Mouse (Mus musculus): Measurements from ENCODE around the gene Isoc2a.
"Not testable (repeated sequence)": the region's sequence is repeated elsewhere in the genome, so short reads cannot be mapped to it uniquely, and the experiment has no call there.

The Isoc2a gene

GRCm38 (mm10) chr7:4876753-4877221 lies at the start of gene Isoc2a:
Gene Isoc2a (plus strand): TSS chr7:4877153.
- peak; percentile 94 for DNase-seq

GRCm38 (mm10) chr7:4830476-4830875 lies 46.5 kb upstream of the Isoc2a start:
- no peak for DNase-seq

- no peak for DNase-seq
These were observed 41.2 kb upstream of the Isoc2a start for GRCm38 (mm10) chr7:4835631-4836327.

- no peak for DNase-seq
These were observed 40.6 kb upstream of the Isoc2a start for GRCm38 (mm10) chr7:4836351-4836792.

GRCm38 (mm10) chr7:4837639-4838038 lies 39.3 kb upstream of the Isoc2a start:
- no peak for DNase-seq

- peak; percentile 78 for DNase-seq
These were observed 34.9 kb upstream of the Isoc2a start for GRCm38 (mm10) chr7:4842077-4842476.

- peak; percentile 67 for DNase-seq
These were observed 34.3 kb upstream of the Isoc2a start for GRCm38 (mm10) chr7:4842634-4843131.

GRCm38 (mm10) chr7:4843604-4844244 lies 33.2 kb upstream of the Isoc2a start:
- DNase-seq, result peak; percentile 87

GRCm38 (mm10) chr7:4844245-4844916 lies 32.6 kb upstream of the Isoc2a start, which contains the start of gene Shisa7:
Gene Shisa7 (minus strand): TSS chr7:4844696.
- peak; percentile 21 for DNase-seq

- peak; percentile 94 for DNase-seq
These were observed 32.0 kb upstream of the Isoc2a start for GRCm38 (mm10) chr7:4844917-4845309.

- DNase-seq, result no peak
These were observed 27.6 kb upstream of the Isoc2a start for GRCm38 (mm10) chr7:4849372-4849771.

- DNase-seq, result no peak
These were observed 26.2 kb upstream of the Isoc2a start for GRCm38 (mm10) chr7:4850621-4851314.

- DNase-seq, result no peak
These were observed 25.7 kb upstream of the Isoc2a start for GRCm38 (mm10) chr7:4851315-4851688.

GRCm38 (mm10) chr7:4853613-4854012 lies 23.3 kb upstream of the Isoc2a start:
- DNase-seq, result no peak

GRCm38 (mm10) chr7:4856508-4856907 lies 20.4 kb upstream of the Isoc2a start:
- no peak for DNase-seq

GRCm38 (mm10) chr7:4857321-4857720 lies 19.6 kb upstream of the Isoc2a start:
- no peak for DNase-seq

- no peak for DNase-seq
These were observed 17.5 kb upstream of the Isoc2a start for GRCm38 (mm10) chr7:4859418-4859978.

GRCm38 (mm10) chr7:4860926-4861325 lies 16.0 kb upstream of the Isoc2a start:
- not testable (repeated sequence) for DNase-seq

GRCm38 (mm10) chr7:4863041-4863440 lies 13.9 kb upstream of the Isoc2a start:
- DNase-seq, result no peak

GRCm38 (mm10) chr7:4863541-4864080 lies 13.3 kb upstream of the Isoc2a start:
- no peak for DNase-seq

- no peak for DNase-seq
These were observed 12.7 kb upstream of the Isoc2a start for GRCm38 (mm10) chr7:4864130-4864845.

- peak; percentile 27 for DNase-seq
These were observed 11.9 kb upstream of the Isoc2a start for GRCm38 (mm10) chr7:4865090-4865489.

Measured in layer of hippocampus, adult 9-11 months (tissue).